ENCODE assay signal across 8 mouse cellular contexts in genomic region chr5:100674711-100675376, GRCm38 (mm10). TPM values are rescaled to one million over a fixed set of nuclear protein-coding genes. Genes with fewer than 3 reads are reported as not detected.
DNase-seq lines count a peak whose midpoint lies in the region; ATAC-seq lines count a peak whose summit lies in the region.

Coq2 (minus strand) TSS chr5:100675140.

- 11% methylated on average over 17 of the region's 17 CpGs for WGBS in hindbrain, embryonic 10.5 days

- peaks cover 23% of the 10 kb centered on the region for H3K4me1 ChIP-seq in hindbrain, embryonic 10.5 days (replicated peaks)

- peak; percentile 90 for DNase-seq in MN1 (ENCODE audit: low spot score)
- DNase-seq in cerebellum, adult 8-10 months, result peak; percentile 74
- peak; percentile 86 for DNase-seq in hindbrain, embryonic 10.5 days (ENCODE audit: low spot score)
- DNase-seq in layer of hippocampus, adult 9-11 months, result peak; percentile 79
- DNase-seq in lung, postnatal 10 days, result peak; percentile 89
- peak; percentile 82 for DNase-seq in ovary, postnatal 36 days (ENCODE audit: low spot score)
- DNase-seq in thymus, postnatal 25 days, result peak; percentile 86

- peaks cover 10% of the 10 kb centered on the region for H3K36me3 ChIP-seq in hindbrain, embryonic 10.5 days

- peak within 1 kb of the TSS; percentile 95 for H3K27ac ChIP-seq in hindbrain, embryonic 10.5 days

- H3K9me3 ChIP-seq in hindbrain, embryonic 10.5 days, result no peaks in the 10 kb centered on the region

- peak within 1 kb of the TSS; percentile 82 for H3K4me3 ChIP-seq in hindbrain, embryonic 10.5 days

- no peaks in the 10 kb centered on the region for H3K27me3 ChIP-seq in hindbrain, embryonic 10.5 days (ENCODE audit: insufficient read depth, poor library complexity, severe bottlenecking)

- peak; percentile 57 for ATAC-seq in frontal cortex, adult (ENCODE audit: low TSS enrichment)

RNA-seq across cellular contexts. Expression of gene Coq2, which starts in this region (rescaled TPM):
- 49.6 and 56.0 TPM in 2 replicates for polyA plus RNA-seq in hindbrain, embryonic 10.5 days (2016; fragmentation: Nextera tagmentation; extraction: Ambion mirVana)

Comparison
In these comparisons a context has a peak if more than half of its experiments do, and no peak if none do; other contexts are left out.
1. Peak in every context shown above with its lines: DNase-seq, ATAC-seq, H3K4me3 ChIP-seq and H3K27ac ChIP-seq.